Mouse (Mus musculus) ES-Bruce4 (cell line): ENCODE results near the gene Btbd6. TPM values are rescaled to one million over a fixed set of nuclear protein-coding genes. Genes with fewer than 3 reads are reported as not detected.
A peak's percentile ranks its signal among the peaks of the same experiment; 100 is the strongest.

ENCODE experiments used
- H3K27ac ChIP-seq: 2 replicates; pipeline ENCODE4 v1.5.1; 2012; ENCODE audit warnings: low read length, inconsistent platforms; ENCODE audit not compliant: insufficient read depth
- H3K27me3 ChIP-seq: 2 replicates; pipeline ENCODE4 v1.6.1; 2012; ENCODE audit warnings: mild to moderate bottlenecking, low read length, inconsistent platforms; ENCODE audit not compliant: control insufficient read depth, poor library complexity, insufficient read depth, severe bottlenecking
- H3K36me3 ChIP-seq: 2 replicates; pipeline ENCODE4 v1.6.1; 2012; ENCODE audit warnings: inconsistent platforms, mild to moderate bottlenecking, low read length, moderate library complexity; ENCODE audit not compliant: control insufficient read depth, poor library complexity, insufficient read depth, severe bottlenecking
- H3K4me1 ChIP-seq: one replicate; pipeline ENCODE4 v1.8.1; 2011; ENCODE audit warnings: low read length; ENCODE audit not compliant: control insufficient read depth, insufficient read depth
- H3K4me3 ChIP-seq: 2 replicates; pipeline ENCODE4 v1.5.1; 2011; ENCODE audit warnings: low read depth, mild to moderate bottlenecking, low read length
- H3K9ac ChIP-seq: 2 replicates; pipeline ENCODE4 v1.6.1; 2012; ENCODE audit warnings: low read depth, mild to moderate bottlenecking, inconsistent platforms; ENCODE audit not compliant: poor library complexity, severe bottlenecking
- H3K9me3 ChIP-seq: replicated peaks from 2 replicates; pipeline ENCODE4 v1.6.1; 2012; ENCODE audit warnings: mild to moderate bottlenecking, low read length, inconsistent platforms; ENCODE audit not compliant: control insufficient read depth, poor library complexity, insufficient read depth, severe bottlenecking
- CTCF ChIP-seq: IDR thresholded peaks from one replicate; pipeline ENCODE4 v1.8.1; 2011; ENCODE audit warnings: low read depth, low read length
- EP300 ChIP-seq: IDR thresholded peaks from 2 replicates; pipeline ENCODE4 v1.6.1; 2011; ENCODE audit warnings: low read depth, low read length; ENCODE audit not compliant: insufficient read depth
- POLR2A ChIP-seq: IDR thresholded peaks from one replicate; pipeline ENCODE4 v1.8.1; 2011; ENCODE audit warnings: low read length; ENCODE audit not compliant: insufficient read depth
- polyA plus RNA-seq: library from polyadenylated mRNA; stranded (reverse); fragments of >200 nt; gene quantifications from 2 replicates; pipeline ENCODE4 v1.2.4, GENCODE M21; 2011; ENCODE audit warnings: low read depth; ENCODE audit not compliant: missing spikeins, insufficient read depth, insufficient read length

Gene Btbd6
- polyA plus RNA-seq = 10.4 and 11.0 TPM in 2 replicates

DNA sequence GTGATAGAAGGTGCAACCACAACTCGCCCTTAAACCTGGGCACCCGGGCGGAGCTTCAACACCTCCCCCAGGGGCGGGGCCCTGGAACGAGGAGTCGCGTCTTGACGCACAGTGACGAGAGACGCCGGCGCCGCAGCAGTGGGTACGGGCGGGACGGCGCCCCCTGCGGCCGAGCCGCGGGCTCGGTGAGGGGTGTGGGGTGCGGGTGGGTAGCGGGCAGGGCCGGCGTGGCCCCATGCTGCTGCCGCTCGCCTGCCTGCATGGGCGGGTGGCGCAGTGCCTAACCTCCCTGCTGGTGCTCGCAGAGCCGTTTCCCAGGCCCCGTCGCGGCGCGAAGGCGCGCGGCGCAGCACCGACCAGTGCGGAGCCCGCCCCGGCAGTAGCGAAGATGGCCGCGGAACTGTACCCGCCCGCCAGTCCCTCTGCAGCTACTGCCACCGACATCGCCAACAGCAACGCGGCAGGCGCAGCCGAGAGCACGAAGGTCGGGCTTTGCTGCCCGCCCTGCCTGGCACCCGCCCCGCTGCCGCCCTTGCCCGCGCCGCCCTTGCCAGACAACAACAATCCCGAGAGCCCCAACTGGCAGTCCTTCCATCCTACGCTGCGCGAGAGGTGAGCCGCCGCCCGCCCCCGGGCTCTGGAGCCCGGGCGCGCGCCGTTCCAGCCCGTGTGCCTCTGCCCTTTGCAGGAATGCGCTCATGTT is at the start of gene Btbd6:
TSS of gene Btbd6 (plus strand) at position 112 of the 703 bp plus-strand sequence.
- Histone ChIP-seq H3K4me1 (peaks cover 4% of the 10 kb centered on the region), H3K36me3 (peaks cover 9% of the 10 kb centered on the region; the same call in 1 of the 2 replicates), H3K9me3 (no peaks in the 10 kb centered on the region), H3K4me3 (peak within 1 kb of the TSS; percentile 91), H3K27me3 (no peaks in the 10 kb centered on the region), H3K9ac (peak within 1 kb of the TSS; percentile 91), H3K27ac (no peak within 1 kb of the TSS)
- peak; percentile 38 for TF ChIP-seq CTCF
- no peak for TF ChIP-seq EP300
- peak; percentile 60 for TF ChIP-seq POLR2A

DNA sequence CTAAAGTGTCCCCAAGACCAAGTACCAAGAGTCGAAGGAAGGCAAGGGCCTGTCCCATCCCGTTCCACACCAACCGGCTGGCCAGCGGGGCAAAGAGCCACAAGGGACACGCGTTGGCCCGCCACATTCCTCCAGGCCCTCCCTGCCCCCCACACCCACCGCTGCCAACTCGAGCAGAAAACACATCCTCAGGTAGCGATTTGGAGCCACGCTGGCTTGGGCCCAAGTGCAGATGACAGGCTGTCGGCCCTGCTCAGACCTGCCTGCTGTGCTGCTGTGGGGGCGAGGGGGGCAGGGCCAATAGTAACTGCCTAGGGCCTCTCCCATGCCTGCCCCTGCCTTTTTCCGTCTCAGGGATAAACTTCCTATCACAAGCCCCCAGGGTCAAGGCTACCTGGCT is 49.0 kb upstream of the Btbd6 start:
- Histone ChIP-seq H3K27ac (no peak overlapping the region), H3K9me3 (no peaks in the 10 kb centered on the region), H3K4me1 (no peaks in the 10 kb centered on the region), H3K9ac (no peak overlapping the region), H3K27me3 (no peaks in the 10 kb centered on the region), H3K36me3 (no peaks in the 10 kb centered on the region), H3K4me3 (no peak overlapping the region)
- no peak for TF ChIP-seq EP300
- TF ChIP-seq CTCF = no peak
- no peak for TF ChIP-seq POLR2A

DNA sequence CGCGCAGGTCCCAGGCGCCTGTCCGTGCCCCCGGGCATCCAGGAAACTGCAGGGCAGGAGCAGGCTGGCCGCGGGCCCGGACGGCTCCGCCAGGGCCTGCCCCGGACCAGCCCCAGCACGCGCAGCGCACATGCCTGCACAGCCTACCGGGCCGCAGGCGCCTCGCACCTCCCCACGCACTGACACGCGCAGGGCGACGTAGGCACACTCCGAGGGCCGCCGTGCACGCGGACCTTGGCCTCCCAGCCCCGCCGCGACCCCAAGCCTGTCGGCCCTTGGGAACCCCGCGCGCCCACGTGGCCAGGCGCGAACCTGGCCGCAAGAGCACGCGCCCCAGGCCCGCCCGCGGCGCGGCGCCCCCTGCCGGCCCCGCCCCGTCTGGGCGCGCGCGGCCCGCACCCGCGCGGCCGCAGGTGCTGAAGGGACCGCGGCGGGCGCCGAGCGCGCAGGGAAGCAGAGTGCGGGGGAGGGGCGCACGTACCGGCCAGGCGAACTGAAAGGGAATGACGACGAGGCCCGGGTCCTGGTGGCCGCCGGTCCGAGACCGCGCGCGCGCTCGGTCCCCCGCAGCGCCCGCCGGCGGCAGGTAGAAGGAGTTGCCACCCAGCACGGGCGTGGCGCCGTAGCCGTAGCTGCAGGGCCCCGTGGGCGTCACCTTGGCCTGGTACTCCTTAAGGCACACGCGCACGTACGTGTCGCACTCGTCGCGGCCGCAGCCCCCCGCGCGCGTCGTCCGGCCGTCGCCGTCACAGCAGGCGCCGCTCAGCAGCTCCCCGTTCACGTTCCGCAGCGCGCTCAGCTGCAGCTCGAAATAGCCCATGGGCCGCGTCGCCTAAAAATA is 47.7 kb upstream of the Btbd6 start:
- Histone ChIP-seq H3K4me1 (peaks cover 4% of the 10 kb centered on the region), H3K36me3 (no peaks in the 10 kb centered on the region), H3K9ac (peak overlapping the region; percentile 87), H3K27ac (no peak overlapping the region), H3K27me3 (no peaks in the 10 kb centered on the region), H3K9me3 (no peaks in the 10 kb centered on the region), H3K4me3 (peak overlapping the region; percentile 75)
- TF ChIP-seq POLR2A = no peak
- no peak for TF ChIP-seq EP300
- TF ChIP-seq CTCF = no peak

DNA sequence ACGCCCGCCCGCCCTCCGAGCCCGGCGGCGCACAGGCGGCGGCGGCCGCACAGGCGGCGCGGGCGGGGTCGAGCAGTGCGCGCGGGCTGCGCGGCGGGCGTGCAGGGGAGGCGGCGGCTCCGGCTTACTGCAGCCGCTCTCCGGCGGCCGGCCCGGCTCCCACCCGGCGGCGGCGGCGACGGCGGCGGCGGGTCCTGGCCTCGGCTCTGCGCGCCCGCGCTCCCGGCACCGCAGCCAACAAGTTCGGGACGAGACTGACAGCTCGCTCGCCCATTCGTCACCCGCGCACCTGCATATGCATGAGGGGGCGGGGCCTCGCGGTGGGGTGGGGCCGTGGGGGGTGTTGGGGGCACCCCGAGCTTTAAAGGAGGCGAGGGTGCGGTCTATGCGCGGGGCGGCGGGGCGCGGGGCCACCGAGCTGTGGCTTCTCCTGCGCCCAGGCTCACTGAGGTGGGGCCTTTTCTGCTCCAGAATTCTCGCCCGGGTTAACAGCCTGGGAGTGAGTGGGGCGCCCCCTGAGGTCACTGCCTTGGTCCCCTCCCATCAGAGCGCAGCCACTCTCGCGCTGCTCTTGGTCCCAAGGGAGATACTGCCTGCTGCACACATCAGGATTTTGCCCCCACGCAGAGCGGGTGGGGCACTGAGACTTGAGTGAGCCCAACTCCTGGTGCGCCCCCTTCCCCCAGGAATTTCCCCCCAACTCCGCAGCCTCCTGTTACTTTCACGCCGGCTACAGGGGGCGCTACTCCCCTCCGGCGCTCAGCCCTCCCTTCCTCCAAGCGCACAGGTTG is 46.5 kb upstream of the Btbd6 start, which contains the start of gene Jag2:
TSS of gene Jag2 (minus strand) at position 215 of the 791 bp plus-strand sequence.
- Histone ChIP-seq H3K27me3 (no peaks in the 10 kb centered on the region), H3K4me1 (peaks cover 4% of the 10 kb centered on the region), H3K9ac (peak within 1 kb of the TSS; percentile 87), H3K36me3 (no peaks in the 10 kb centered on the region), H3K4me3 (peak within 1 kb of the TSS; percentile 75), H3K9me3 (no peaks in the 10 kb centered on the region), H3K27ac (no peak within 1 kb of the TSS)
- TF ChIP-seq CTCF (peak; percentile 61), EP300 (no peak)

DNA sequence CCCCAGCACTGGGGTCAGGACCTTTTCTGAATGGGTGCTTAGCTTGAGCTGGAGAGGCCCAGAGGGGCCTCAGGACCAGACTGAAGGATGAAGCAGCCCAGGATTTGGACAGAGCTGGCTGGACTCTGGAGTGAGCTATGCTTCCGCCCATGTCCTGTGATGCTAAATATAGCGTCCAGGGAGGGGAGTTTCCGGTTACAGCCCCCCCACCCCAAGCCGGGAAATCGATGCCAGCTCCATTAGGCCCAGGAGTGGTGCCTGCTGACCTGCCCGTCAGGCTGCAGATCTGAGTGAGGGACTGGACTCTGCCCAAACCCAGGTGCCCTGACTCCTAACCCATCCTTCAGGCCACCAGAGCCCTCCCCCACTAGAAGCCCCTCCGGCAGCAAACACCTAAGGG is 43.6 kb upstream of the Btbd6 start:
- Histone ChIP-seq H3K27me3 (no peaks in the 10 kb centered on the region), H3K9ac (no peak overlapping the region), H3K4me3 (no peak overlapping the region), H3K9me3 (no peaks in the 10 kb centered on the region), H3K27ac (no peak overlapping the region), H3K36me3 (no peaks in the 10 kb centered on the region), H3K4me1 (peaks cover 4% of the 10 kb centered on the region)
- TF ChIP-seq CTCF (no peak), EP300 (no peak), POLR2A (no peak)
